Mouse (Mus musculus): ENCODE data around the gene Slc25a18. TPM values are rescaled to one million over a fixed set of nuclear protein-coding genes. Genes with fewer than 3 reads are reported as not detected.

Gene Slc25a18
- polyA plus RNA-seq, 1 experiment from 2014 or later, result 0.83 TPM

GRCm38 (mm10) chr6:120777533-120777932 lies 4.2 kb downstream of the Slc25a18 start:
- Histone ChIP-seq H3K4me1 (peaks cover 18% of the 10 kb centered on the region), H3K9ac (no peak overlapping the region), H3K27me3 (no peaks in the 10 kb centered on the region), H3K4me2 (no peak overlapping the region), H3K27ac (no peak overlapping the region), H3K9me3 (replicated peaks) (no peaks in the 10 kb centered on the region), H3K4me3 (no peak overlapping the region), H3K36me3 (ENCODE audit: poor library complexity, severe bottlenecking) (no peaks in the 10 kb centered on the region)
- ATAC-seq, result no peak
- WGBS, result 89% methylated on average over 9 of the region's 9 CpGs

- no peak for ATAC-seq
- Histone ChIP-seq H3K9me3 (replicated peaks) (no peaks in the 10 kb centered on the region), H3K27me3 (no peaks in the 10 kb centered on the region), H3K27ac (no peak overlapping the region), H3K9ac (no peak overlapping the region), H3K4me1 (peaks cover 11% of the 10 kb centered on the region), H3K36me3 (ENCODE audit: poor library complexity, severe bottlenecking) (no peaks in the 10 kb centered on the region), H3K4me2 (no peak overlapping the region), H3K4me3 (no peak overlapping the region)
- WGBS, result 73% methylated on average over 3 of the region's 3 CpGs
These were observed 4.8 kb downstream of the Slc25a18 start for GRCm38 (mm10) chr6:120778226-120778625.

- no peak overlapping the region for H3K27ac ChIP-seq
- no peaks in the 10 kb centered on the region for H3K27me3 ChIP-seq
- H3K9ac ChIP-seq, result no peak overlapping the region
- H3K4me2 ChIP-seq, result no peak overlapping the region
- no peak overlapping the region for H3K4me3 ChIP-seq
- H3K9me3 ChIP-seq (replicated peaks), result no peaks in the 10 kb centered on the region
- H3K36me3 ChIP-seq (ENCODE audit: poor library complexity, severe bottlenecking), result no peaks in the 10 kb centered on the region
- no peak for ATAC-seq
- peaks cover 6% of the 10 kb centered on the region; the same call in 1 of the 2 replicates for H3K4me1 ChIP-seq
- 94% methylated on average over 2 of the region's 2 CpGs for WGBS
These were observed 9.6 kb downstream of the Slc25a18 start for GRCm38 (mm10) chr6:120782948-120783347.

- ATAC-seq, result no peak
- no peak overlapping the region for H3K4me2 ChIP-seq
- H3K9me3 ChIP-seq (replicated peaks), result no peaks in the 10 kb centered on the region
- H3K27me3 ChIP-seq, result no peaks in the 10 kb centered on the region
- WGBS, result 45% methylated on average over 7 of the region's 7 CpGs
- H3K4me3 ChIP-seq, result no peak overlapping the region
- no peak overlapping the region for H3K9ac ChIP-seq
- no peaks in the 10 kb centered on the region for H3K36me3 ChIP-seq (ENCODE audit: poor library complexity, severe bottlenecking)
- peaks cover 6% of the 10 kb centered on the region; the same call in 1 of the 2 replicates for H3K4me1 ChIP-seq
- no peak overlapping the region for H3K27ac ChIP-seq
These were observed 11.0 kb downstream of the Slc25a18 start for GRCm38 (mm10) chr6:120784351-120784750.

GRCm38 (mm10) chr6:120788068-120788607 lies 14.8 kb downstream of the Slc25a18 start:
- peaks cover 16% of the 10 kb centered on the region for H3K36me3 ChIP-seq (ENCODE audit: poor library complexity, severe bottlenecking)
- no peaks in the 10 kb centered on the region for H3K9me3 ChIP-seq (replicated peaks)
- WGBS, result 82% methylated on average over 5 of the region's 5 CpGs
- no peak for ATAC-seq
- H3K4me3 ChIP-seq, result no peak overlapping the region
- H3K4me2 ChIP-seq, result no peak overlapping the region
- H3K27me3 ChIP-seq, result no peaks in the 10 kb centered on the region
- H3K9ac ChIP-seq, result no peak overlapping the region
- H3K4me1 ChIP-seq, result peaks cover 6% of the 10 kb centered on the region; the same call in 1 of the 2 replicates
- no peak overlapping the region for H3K27ac ChIP-seq

GRCm38 (mm10) chr6:120788904-120789303 lies 15.5 kb downstream of the Slc25a18 start:
- Histone ChIP-seq H3K9me3 (replicated peaks) (no peaks in the 10 kb centered on the region), H3K27me3 (no peaks in the 10 kb centered on the region), H3K4me2 (no peak overlapping the region), H3K9ac (no peak overlapping the region), H3K27ac (no peak overlapping the region), H3K4me3 (no peak overlapping the region), H3K36me3 (ENCODE audit: poor library complexity, severe bottlenecking) (peaks cover 23% of the 10 kb centered on the region), H3K4me1 (peaks cover 6% of the 10 kb centered on the region; the same call in 1 of the 2 replicates)
- ATAC-seq, result no peak

- no peaks in the 10 kb centered on the region for H3K4me1 ChIP-seq
- H3K27ac ChIP-seq, result no peak overlapping the region
- H3K9me3 ChIP-seq (replicated peaks), result no peaks in the 10 kb centered on the region
- ATAC-seq, result peak; percentile 34
- peaks cover 36% of the 10 kb centered on the region for H3K36me3 ChIP-seq (ENCODE audit: poor library complexity, severe bottlenecking)
- H3K4me3 ChIP-seq, result no peak overlapping the region
- no peak overlapping the region for H3K4me2 ChIP-seq
- 88% methylated on average over 11 of the region's 11 CpGs for WGBS
- no peaks in the 10 kb centered on the region for H3K27me3 ChIP-seq
- no peak overlapping the region for H3K9ac ChIP-seq
These were observed 16.8 kb downstream of the Slc25a18 start for GRCm38 (mm10) chr6:120790153-120790552.

GRCm38 (mm10) chr6:120790717-120791116 lies 17.3 kb downstream of the Slc25a18 start:
- Histone ChIP-seq H3K27me3 (no peaks in the 10 kb centered on the region), H3K9ac (no peak overlapping the region), H3K27ac (no peak overlapping the region), H3K36me3 (ENCODE audit: poor library complexity, severe bottlenecking) (peaks cover 41% of the 10 kb centered on the region), H3K4me1 (no peaks in the 10 kb centered on the region), H3K4me3 (no peak overlapping the region), H3K4me2 (no peak overlapping the region), H3K9me3 (replicated peaks) (no peaks in the 10 kb centered on the region)
- 83% methylated on average over 5 of the region's 5 CpGs for WGBS
- ATAC-seq, result no peak

GRCm38 (mm10) chr6:120792947-120793346 lies 19.6 kb downstream of the Slc25a18 start:
- no peaks in the 10 kb centered on the region for H3K27me3 ChIP-seq
- no peak overlapping the region; the same call in 1 of the 2 replicates for H3K27ac ChIP-seq
- H3K4me2 ChIP-seq, result no peak overlapping the region
- H3K4me3 ChIP-seq, result no peak overlapping the region
- H3K36me3 ChIP-seq (ENCODE audit: poor library complexity, severe bottlenecking), result peaks cover 64% of the 10 kb centered on the region
- H3K9me3 ChIP-seq (replicated peaks), result no peaks in the 10 kb centered on the region
- H3K9ac ChIP-seq, result no peak overlapping the region
- no peak for ATAC-seq
- H3K4me1 ChIP-seq, result no peaks in the 10 kb centered on the region
- WGBS, result 81% methylated on average over 8 of the region's 8 CpGs

GRCm38 (mm10) chr6:120795422-120796086 lies 22.2 kb downstream of the Slc25a18 start:
- Histone ChIP-seq H3K36me3 (ENCODE audit: poor library complexity, severe bottlenecking) (peaks cover 90% of the 10 kb centered on the region), H3K27ac (no peak overlapping the region), H3K27me3 (no peaks in the 10 kb centered on the region), H3K4me2 (no peak overlapping the region), H3K9ac (no peak overlapping the region), H3K9me3 (replicated peaks) (no peaks in the 10 kb centered on the region), H3K4me1 (no peaks in the 10 kb centered on the region), H3K4me3 (no peak overlapping the region)
- 84% methylated on average over 5 of the region's 5 CpGs for WGBS
- ATAC-seq, result no peak

- Histone ChIP-seq H3K4me2 (no peak overlapping the region), H3K4me1 (no peaks in the 10 kb centered on the region), H3K27ac (no peak overlapping the region), H3K4me3 (no peak overlapping the region), H3K36me3 (ENCODE audit: poor library complexity, severe bottlenecking) (peaks cover 95% of the 10 kb centered on the region), H3K9me3 (replicated peaks) (no peaks in the 10 kb centered on the region), H3K9ac (no peak overlapping the region), H3K27me3 (no peaks in the 10 kb centered on the region)
- WGBS, result 80% methylated on average over 2 of the region's 2 CpGs
- ATAC-seq, result no peak
These were observed 22.7 kb downstream of the Slc25a18 start for GRCm38 (mm10) chr6:120796111-120796510.

GRCm38 (mm10) chr6:120798019-120798418 lies 24.6 kb downstream of the Slc25a18 start:
- no peak overlapping the region for H3K4me2 ChIP-seq
- WGBS, result 94% methylated on average over 7 of the region's 7 CpGs
- H3K9ac ChIP-seq, result no peak overlapping the region
- H3K9me3 ChIP-seq (replicated peaks), result no peaks in the 10 kb centered on the region
- ATAC-seq, result no peak
- no peaks in the 10 kb centered on the region for H3K27me3 ChIP-seq
- H3K4me1 ChIP-seq, result no peaks in the 10 kb centered on the region
- peaks cover 100% of the 10 kb centered on the region for H3K36me3 ChIP-seq (ENCODE audit: poor library complexity, severe bottlenecking)
- no peak overlapping the region for H3K4me3 ChIP-seq
- no peak overlapping the region for H3K27ac ChIP-seq

- Histone ChIP-seq H3K4me2 (no peak overlapping the region), H3K9ac (no peak overlapping the region), H3K27ac (no peak overlapping the region), H3K9me3 (replicated peaks) (no peaks in the 10 kb centered on the region), H3K4me3 (no peak overlapping the region), H3K27me3 (no peaks in the 10 kb centered on the region), H3K36me3 (ENCODE audit: poor library complexity, severe bottlenecking) (peaks cover 100% of the 10 kb centered on the region), H3K4me1 (no peaks in the 10 kb centered on the region)
- no peak for ATAC-seq
- WGBS, result 96% methylated on average over 4 of the region's 4 CpGs
These were observed 25.5 kb downstream of the Slc25a18 start for GRCm38 (mm10) chr6:120798905-120799304.

Measured in forebrain, embryonic 13.5 days (tissue).